ENCODE assay signal across 10 mouse cellular contexts in genomic region chr11:11845044-11845443, GRCm38 (mm10). TPM values are rescaled to one million over a fixed set of nuclear protein-coding genes. Genes with fewer than 3 reads are reported as not detected.
DNase-seq lines count a peak whose midpoint lies in the region; ATAC-seq and TF ChIP-seq lines count a peak whose summit lies in the region.
"Had no signal": no experiment of that assay in that cellular context is flagged by ENCODE, and none has a peak within 500 bp of the region (broad histone marks: within the 10 kb centered on the region; RNA-seq: fewer than 3 reads in every experiment).

No protein-coding gene starts in this region.

- WGBS in midbrain, embryonic 15.5 days = 52% methylated on average over 8 of the region's 8 CpGs
- 59% methylated on average over 8 of the region's 8 CpGs for WGBS in midbrain, postnatal 0 days
- 48% methylated on average over 8 of the region's 8 CpGs for WGBS in hindbrain, postnatal 0 days

- 0 out of 2 replicates have a peak, but pooled peaks cover 4% of the 10 kb centered on the region for H3K4me1 ChIP-seq in midbrain, embryonic 15.5 days
- no peaks in the 10 kb centered on the region for H3K4me1 ChIP-seq in midbrain, postnatal 0 days (ENCODE audit: insufficient read depth, low read length)
- no peaks in the 10 kb centered on the region for H3K4me1 ChIP-seq in hindbrain, postnatal 0 days (ENCODE audit: insufficient read depth, low read length)

- no peak for TF ChIP-seq CTCF in midbrain, postnatal 0 days (IDR thresholded peaks at IDR 0.05)
- TF ChIP-seq CTCF in hindbrain, postnatal 0 days (IDR thresholded peaks at IDR 0.05; ENCODE audit: low read depth) = no peak

- H3K4me2 ChIP-seq in midbrain, embryonic 15.5 days = no peak overlapping the region
- H3K4me2 ChIP-seq in midbrain, postnatal 0 days (ENCODE audit: low read depth, low read length, poor library complexity, severe bottlenecking) = no peak overlapping the region
- H3K4me2 ChIP-seq in hindbrain, postnatal 0 days (ENCODE audit: low read depth, low read length) = no peak overlapping the region
- H3K4me2 ChIP-seq: midbrain, embryonic 12.5 days had no signal

- 0 out of 2 replicates have a peak overlapping the region, but pooled peaks have one; percentile 0 for H3K27ac ChIP-seq in midbrain, embryonic 15.5 days
- no peak overlapping the region for H3K27ac ChIP-seq in midbrain, postnatal 0 days (ENCODE audit: low read depth, low read length)
- H3K27ac ChIP-seq in hindbrain, postnatal 0 days = peak overlapping the region; percentile 48; the same call in 1 of the 2 replicates

- ATAC-seq in midbrain, embryonic 15.5 days (replicated peaks) = no peak
- no peak for ATAC-seq in midbrain, postnatal 0 days (ENCODE audit: low FRiP score)
- no peak for ATAC-seq in hindbrain, postnatal 0 days
- ATAC-seq in granulocyte monocyte progenitor cell, adult 5-6 weeks (replicated peaks; ENCODE audit: poor library complexity, severe bottlenecking) = no peak
- ATAC-seq in activated CD4-positive, CD25-positive, alpha-beta regulatory T cell, adult 4 months = no peak

- H3K36me3 ChIP-seq in midbrain, embryonic 15.5 days (replicated peaks) = no peaks in the 10 kb centered on the region
- no peaks in the 10 kb centered on the region for H3K36me3 ChIP-seq in midbrain, postnatal 0 days (ENCODE audit: insufficient read depth, low read length)
- H3K36me3 ChIP-seq in hindbrain, postnatal 0 days (ENCODE audit: insufficient read depth, low read length) = no peaks in the 10 kb centered on the region
- H3K36me3 ChIP-seq: midbrain, embryonic 12.5 days had no signal

- intact Hi-C loops in heart, postnatal 14 days (cut with DNase I) = loop anchor here (2.0 kb wide), 1 partner anchor 128 kb away; no protein-coding TSS in a partner anchor

- H3K4me3 ChIP-seq in midbrain, embryonic 15.5 days = no peak overlapping the region
- H3K4me3 ChIP-seq in midbrain, postnatal 0 days (ENCODE audit: low read depth, low read length) = no peak overlapping the region
- H3K4me3 ChIP-seq in hindbrain, postnatal 0 days (ENCODE audit: low read length) = no peak overlapping the region
- H3K4me3 ChIP-seq: midbrain, embryonic 12.5 days had no signal

- H3K9me3 ChIP-seq in midbrain, embryonic 15.5 days = no peaks in the 10 kb centered on the region
- no peaks in the 10 kb centered on the region for H3K9me3 ChIP-seq in midbrain, postnatal 0 days (ENCODE audit: low read length)
- H3K9me3 ChIP-seq in hindbrain, postnatal 0 days (ENCODE audit: low read length) = no peaks in the 10 kb centered on the region
- H3K9me3 ChIP-seq: midbrain, embryonic 12.5 days had no signal

- no peak overlapping the region for H3K9ac ChIP-seq in midbrain, embryonic 15.5 days
- no peak overlapping the region for H3K9ac ChIP-seq in midbrain, postnatal 0 days (replicated peaks; ENCODE audit: low read length, poor library complexity, severe bottlenecking)
- H3K9ac ChIP-seq in hindbrain, postnatal 0 days (replicated peaks; ENCODE audit: low read length) = no peak overlapping the region
- H3K9ac ChIP-seq: forebrain, postnatal 0 days; midbrain, embryonic 12.5 days had no signal

- peak; percentile 45 to 61 for DNase-seq in heart, adult 18-20 months
- DNase-seq in heart, postnatal 14 days = no peak
- no peak for DNase-seq in midbrain, postnatal 0 days (ENCODE audit: low spot score)
- no peak for DNase-seq in hindbrain, postnatal 0 days (ENCODE audit: low spot score)
- DNase-seq in kidney, postnatal 14 days = no peak
- DNase-seq: forebrain, postnatal 0 days had no signal

- H3K27me3 ChIP-seq in midbrain, embryonic 15.5 days (replicated peaks) = no peaks in the 10 kb centered on the region
- H3K27me3 ChIP-seq in midbrain, postnatal 0 days (ENCODE audit: insufficient read depth, low read length) = no peaks in the 10 kb centered on the region
- H3K27me3 ChIP-seq in hindbrain, postnatal 0 days (ENCODE audit: insufficient read depth, low read length) = no peaks in the 10 kb centered on the region
- H3K27me3 ChIP-seq: midbrain, embryonic 12.5 days had no signal

RNA-seq across cellular contexts. Expression of gene Fignl1, which starts 36.3 kb away (rescaled TPM):
- under 1 TPM; 0.44 to 0.62 TPM for total RNA-seq in heart, adult 18-20 months (2021)
- 1 to 10 TPM; 1.0 to 2.3 TPM for total RNA-seq in heart, postnatal 14 days (2021)
- 9.8 and 12.5 TPM in 2 replicates for polyA plus RNA-seq in midbrain, embryonic 15.5 days (2015; fragmentation: Nextera tagmentation; extraction: Ambion mirVana)
- 4.4 and 5.2 TPM in 2 replicates for total RNA-seq in midbrain, postnatal 0 days (2014; rRNA removed)
- 2.2 and 3.7 TPM in 2 replicates for polyA plus RNA-seq in midbrain, postnatal 0 days (2015; fragmentation: Nextera tagmentation; extraction: Ambion mirVana)
- 10.7 and 11.3 TPM in 2 replicates for total RNA-seq in hindbrain, postnatal 0 days (2014; rRNA removed)
- polyA plus RNA-seq in hindbrain, postnatal 0 days (2015; fragmentation: Nextera tagmentation; extraction: Ambion mirVana) = 7.0 and 8.8 TPM in 2 replicates
- total RNA-seq in granulocyte monocyte progenitor cell, adult 5-6 weeks (2014; fragmentation: Nextera tagmentation) = 43.8 and 51.2 TPM in 2 replicates
- 93.0 and 100 TPM in 2 replicates for total RNA-seq in granulocyte monocyte progenitor cell, adult 5-6 weeks (2017)
- polyA plus RNA-seq in activated CD4-positive, CD25-positive, alpha-beta regulatory T cell, adult 4 months (2017; shearing (Covaris generic)) = 10 to 100 TPM; 23.8 to 32.5 TPM

RNA-seq across cellular contexts. Expression of gene Ddc, which starts 52.9 kb away (rescaled TPM):
- total RNA-seq in heart, adult 18-20 months (2021) = 1 to 10 TPM; 1.3 to 1.9 TPM
- 1 to 10 TPM; 3.1 to 5.8 TPM for total RNA-seq in heart, postnatal 14 days (2021)
- 20.4 and 21.1 TPM in 2 replicates for polyA plus RNA-seq in midbrain, embryonic 15.5 days (2015; fragmentation: Nextera tagmentation; extraction: Ambion mirVana)
- total RNA-seq in midbrain, postnatal 0 days (2014; rRNA removed) = 27.4 and 35.0 TPM in 2 replicates
- polyA plus RNA-seq in midbrain, postnatal 0 days (2015; fragmentation: Nextera tagmentation; extraction: Ambion mirVana) = 23.0 and 23.4 TPM in 2 replicates
- 11.4 and 13.7 TPM in 2 replicates for total RNA-seq in hindbrain, postnatal 0 days (2014; rRNA removed)
- 15.4 and 20.5 TPM in 2 replicates for polyA plus RNA-seq in hindbrain, postnatal 0 days (2015; fragmentation: Nextera tagmentation; extraction: Ambion mirVana)
- 2.1 TPM in 1 of 2 replicates, not detected in the other for total RNA-seq in granulocyte monocyte progenitor cell, adult 5-6 weeks (2014; fragmentation: Nextera tagmentation)
- 0.65 TPM in 1 of 2 replicates, not detected in the other for total RNA-seq in granulocyte monocyte progenitor cell, adult 5-6 weeks (2017)
- polyA plus RNA-seq in activated CD4-positive, CD25-positive, alpha-beta regulatory T cell, adult 4 months (2017; shearing (Covaris generic)) = 1 to 10 TPM; 1.9 to 2.4 TPM

Comparison
In these comparisons a context has a peak if more than half of its experiments do, and no peak if none do; other contexts are left out.
1. DNase-seq: peak in heart, adult 18-20 months (2 of 2); none in heart, postnatal 14 days (0 of 2), midbrain, postnatal 0 days (single experiment), hindbrain, postnatal 0 days (single experiment) and kidney, postnatal 14 days (single experiment).